Comparison of ENCODE assay signal across 9 mouse cellular contexts in the genomic region with DNA sequence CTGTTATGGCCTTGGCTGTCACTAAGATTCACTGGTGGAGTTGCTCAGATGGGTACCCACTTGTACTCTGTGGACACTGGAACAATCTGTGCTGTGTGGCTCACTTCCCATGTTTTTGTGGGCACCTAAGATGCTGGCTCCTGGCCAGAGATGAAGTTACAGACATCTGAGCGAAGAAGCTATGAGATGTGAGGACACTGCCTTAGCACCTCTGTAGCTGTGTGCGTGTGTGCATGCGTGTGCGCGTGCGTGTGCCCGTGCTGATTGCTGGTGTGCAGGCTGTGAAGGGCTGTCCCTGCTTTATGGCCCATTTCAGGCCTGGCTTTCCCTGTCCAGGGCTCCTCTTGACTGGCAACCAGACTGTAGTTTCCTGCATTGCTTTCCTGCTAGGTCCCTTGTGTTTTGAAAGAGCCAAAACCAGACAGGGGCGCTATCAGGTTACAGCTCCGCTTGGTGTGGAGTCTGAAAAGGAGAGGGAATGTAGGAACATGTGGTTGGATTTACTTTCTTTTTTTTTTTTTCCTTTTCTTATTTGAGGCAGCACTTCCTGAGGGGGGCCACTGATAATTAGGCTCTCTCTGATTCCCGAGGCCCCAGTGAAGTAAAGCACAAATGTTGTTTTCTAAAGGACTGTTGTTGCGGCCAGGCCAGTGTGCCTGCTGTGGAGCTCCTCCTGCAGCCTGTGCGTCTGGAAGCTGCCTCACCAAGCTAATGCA. TPM values are rescaled to one million over a fixed set of nuclear protein-coding genes. Genes with fewer than 3 reads are reported as not detected.
DNase-seq lines count a peak whose midpoint lies in the region; ATAC-seq lines count a peak whose summit lies in the region.
"Had no signal": no experiment of that assay in that cellular context is flagged by ENCODE, and none has a peak within 500 bp of the region (broad histone marks: within the 10 kb centered on the region; RNA-seq: fewer than 3 reads in every experiment).

No protein-coding gene starts in this region.

- H3K4me1 ChIP-seq in midbrain, embryonic 11.5 days (ENCODE audit: control insufficient read depth, insufficient read depth, low read length): peaks cover 38% of the 10 kb centered on the region
- H3K4me1 ChIP-seq in midbrain, embryonic 16.5 days (ENCODE audit: control insufficient read depth, insufficient read depth, low read length): peaks cover 48% of the 10 kb centered on the region
- H3K4me1 ChIP-seq in forebrain, embryonic 14.5 days (ENCODE audit: control insufficient read depth, insufficient read depth, low read length): peaks cover 29% of the 10 kb centered on the region
- H3K4me1 ChIP-seq in hindbrain, embryonic 16.5 days (ENCODE audit: control insufficient read depth, insufficient read depth, low read depth, low read length): peaks cover 59% of the 10 kb centered on the region
- H3K4me1 ChIP-seq in neural tube, embryonic 13.5 days (replicated peaks): peaks cover 93% of the 10 kb centered on the region

- H3K4me2 ChIP-seq in midbrain, embryonic 11.5 days: no peak overlapping the region
- H3K4me2 ChIP-seq in midbrain, embryonic 16.5 days (ENCODE audit: low read length): no peak overlapping the region
- peak overlapping the region; percentile 18; the same call in 1 of the 2 replicates for H3K4me2 ChIP-seq in forebrain, embryonic 14.5 days (ENCODE audit: low read length)
- no peak overlapping the region for H3K4me2 ChIP-seq in hindbrain, embryonic 16.5 days (ENCODE audit: low read length)
- peak overlapping the region; percentile 14 for H3K4me2 ChIP-seq in neural tube, embryonic 13.5 days
- H3K4me2 ChIP-seq: liver, embryonic 13.5 days had no signal

- no peaks in the 10 kb centered on the region for H3K27me3 ChIP-seq in midbrain, embryonic 11.5 days (ENCODE audit: control insufficient read depth, insufficient read depth, low read length)
- no peaks in the 10 kb centered on the region for H3K27me3 ChIP-seq in midbrain, embryonic 16.5 days (ENCODE audit: control insufficient read depth, insufficient read depth, low read depth, low read length)
- no peaks in the 10 kb centered on the region for H3K27me3 ChIP-seq in forebrain, embryonic 14.5 days (replicated peaks; ENCODE audit: control insufficient read depth, insufficient read depth, low read length)
- H3K27me3 ChIP-seq in hindbrain, embryonic 16.5 days (replicated peaks; ENCODE audit: control insufficient read depth, insufficient read depth, low read length): no peaks in the 10 kb centered on the region
- H3K27me3 ChIP-seq in neural tube, embryonic 13.5 days: no peaks in the 10 kb centered on the region
- H3K27me3 ChIP-seq: liver, embryonic 13.5 days had no signal

- DNase-seq in midbrain, embryonic 11.5 days (ENCODE audit: low spot score, missing footprints): peak; percentile 90
- DNase-seq in forebrain, embryonic 14.5 days (ENCODE audit: low spot score): peak; percentile 64
- no peak for DNase-seq in left cerebral cortex, postnatal 36 days (ENCODE audit: low spot score in 2 of 2)
- no peak for DNase-seq in c-Kit-positive CD71-positive TER-119-positive erythroid progenitor cells, embryonic 14.5 days (ENCODE audit: low spot score)
- DNase-seq: liver, embryonic 13.5 days had no signal

- peak overlapping the region; percentile 30; the same call in 1 of the 2 replicates for H3K27ac ChIP-seq in midbrain, embryonic 11.5 days (ENCODE audit: low read depth, low read length)
- no peak overlapping the region for H3K27ac ChIP-seq in midbrain, embryonic 16.5 days (ENCODE audit: low read length)
- peak overlapping the region; percentile 48 for H3K27ac ChIP-seq in forebrain, embryonic 14.5 days (ENCODE audit: low read depth, low read length)
- H3K27ac ChIP-seq in hindbrain, embryonic 16.5 days (ENCODE audit: low read depth, low read length): peak overlapping the region; percentile 13; the same call in 1 of the 2 replicates
- H3K27ac ChIP-seq in neural tube, embryonic 13.5 days (replicated peaks): peak overlapping the region; percentile 73
- H3K27ac ChIP-seq: liver, embryonic 13.5 days had no signal

- no peak for ATAC-seq in midbrain, embryonic 11.5 days (ENCODE audit: low FRiP score)
- ATAC-seq in midbrain, embryonic 16.5 days: no peak
- ATAC-seq in forebrain, embryonic 14.5 days: peak; percentile 55
- ATAC-seq in hindbrain, embryonic 16.5 days: no peak
- peak; percentile 28; the same call in 1 of the 2 replicates for ATAC-seq in neural tube, embryonic 13.5 days (ENCODE audit: low read depth)
- ATAC-seq in inflammation-experienced regulatory T-cells, adult 6 months: no peak

- H3K36me3 ChIP-seq in midbrain, embryonic 11.5 days (ENCODE audit: control insufficient read depth, insufficient read depth, low read length): no peaks in the 10 kb centered on the region
- no peaks in the 10 kb centered on the region for H3K36me3 ChIP-seq in midbrain, embryonic 16.5 days (ENCODE audit: control insufficient read depth, insufficient read depth, low read length)
- no peaks in the 10 kb centered on the region for H3K36me3 ChIP-seq in forebrain, embryonic 14.5 days (ENCODE audit: control insufficient read depth, insufficient read depth, low read length)
- H3K36me3 ChIP-seq in hindbrain, embryonic 16.5 days (ENCODE audit: control insufficient read depth, insufficient read depth, low read length): no peaks in the 10 kb centered on the region
- H3K36me3 ChIP-seq in neural tube, embryonic 13.5 days: no peaks in the 10 kb centered on the region
- H3K36me3 ChIP-seq: liver, embryonic 13.5 days had no signal

- no peak overlapping the region for H3K4me3 ChIP-seq in midbrain, embryonic 11.5 days (ENCODE audit: low read depth, low read length)
- no peak overlapping the region for H3K4me3 ChIP-seq in midbrain, embryonic 16.5 days (ENCODE audit: low read depth, low read length)
- no peak overlapping the region for H3K4me3 ChIP-seq in forebrain, embryonic 14.5 days (ENCODE audit: low read depth, low read length)
- no peak overlapping the region for H3K4me3 ChIP-seq in hindbrain, embryonic 16.5 days (ENCODE audit: low read length)
- no peak overlapping the region for H3K4me3 ChIP-seq in neural tube, embryonic 13.5 days
- H3K4me3 ChIP-seq: liver, embryonic 13.5 days had no signal

- intact Hi-C loops in left cerebral cortex, postnatal 36 days (cut with DNase I): no loop called here

- H3K9ac ChIP-seq in midbrain, embryonic 11.5 days (ENCODE audit: low read length): no peak overlapping the region
- H3K9ac ChIP-seq in midbrain, embryonic 16.5 days (ENCODE audit: low read depth, low read length): no peak overlapping the region
- no peak overlapping the region for H3K9ac ChIP-seq in forebrain, embryonic 14.5 days (ENCODE audit: low read length)
- H3K9ac ChIP-seq in hindbrain, embryonic 16.5 days (ENCODE audit: low read depth, low read length): no peak overlapping the region
- peak overlapping the region; percentile 41; the same call in 1 of the 2 replicates for H3K9ac ChIP-seq in neural tube, embryonic 13.5 days
- H3K9ac ChIP-seq: liver, embryonic 13.5 days had no signal

- H3K9me3 ChIP-seq in midbrain, embryonic 11.5 days (ENCODE audit: control insufficient read depth, low read length): no peaks in the 10 kb centered on the region
- H3K9me3 ChIP-seq in midbrain, embryonic 16.5 days (replicated peaks; ENCODE audit: control insufficient read depth, low read length, poor library complexity, severe bottlenecking): no peaks in the 10 kb centered on the region
- H3K9me3 ChIP-seq in forebrain, embryonic 14.5 days (replicated peaks; ENCODE audit: control insufficient read depth, low read length): no peaks in the 10 kb centered on the region
- H3K9me3 ChIP-seq in hindbrain, embryonic 16.5 days (ENCODE audit: control insufficient read depth, low read length): no peaks in the 10 kb centered on the region
- H3K9me3 ChIP-seq in neural tube, embryonic 13.5 days: no peaks in the 10 kb centered on the region
- H3K9me3 ChIP-seq: liver, embryonic 13.5 days had no signal

- WGBS in midbrain, embryonic 11.5 days: 45% methylated on average over 12 of the region's 12 CpGs
- WGBS in midbrain, embryonic 16.5 days: 47% methylated on average over 12 of the region's 12 CpGs
- 34% methylated on average over 12 of the region's 12 CpGs for WGBS in forebrain, embryonic 14.5 days
- 34% methylated on average over 12 of the region's 12 CpGs for WGBS in hindbrain, embryonic 16.5 days
- 35% methylated on average over 12 of the region's 12 CpGs for WGBS in neural tube, embryonic 13.5 days

RNA-seq across cellular contexts. Expression of a gene that starts 21.3 kb away (rescaled TPM):
- 19.8 and 20.8 TPM in 2 replicates for polyA plus RNA-seq in midbrain, embryonic 11.5 days (2014; fragmentation: Nextera tagmentation; extraction: Ambion mirVana)
- polyA plus RNA-seq in midbrain, embryonic 16.5 days (2015; fragmentation: Nextera tagmentation; extraction: Ambion mirVana): 93.6 and 100 TPM in 2 replicates
- 30.0 and 45.6 TPM in 2 replicates for polyA plus RNA-seq in forebrain, embryonic 14.5 days (2014; fragmentation: Nextera tagmentation; extraction: Ambion mirVana)
- 79.0 and 82.0 TPM in 2 replicates for polyA plus RNA-seq in hindbrain, embryonic 16.5 days (2015; fragmentation: Nextera tagmentation; extraction: Ambion mirVana)
- 76.9 and 80.0 TPM in 2 replicates for polyA plus RNA-seq in neural tube, embryonic 13.5 days (2015; fragmentation: Nextera tagmentation; extraction: Ambion mirVana)
- 10 to 100 TPM; 19.4 to 23.3 TPM for total RNA-seq in left cerebral cortex, postnatal 36 days (2021)
- polyA plus RNA-seq in inflammation-experienced regulatory T-cells, adult 6 months (2017; shearing (Covaris generic)): 1 to 10 TPM in 2 of 3 experiments, under 1 TPM in 1; 0.53 to 1.6 (median 1.3) TPM

Comparison
In these comparisons a context has a peak if more than half of its experiments do, and no peak if none do; other contexts are left out.
1. ATAC-seq: peak in forebrain, embryonic 14.5 days (single experiment) and neural tube, embryonic 13.5 days (single experiment); none in midbrain, embryonic 11.5 days (single experiment), midbrain, embryonic 16.5 days (single experiment), hindbrain, embryonic 16.5 days (single experiment) and inflammation-experienced regulatory T-cells, adult 6 months (single experiment).
2. DNase-seq: peak in midbrain, embryonic 11.5 days (single experiment) and forebrain, embryonic 14.5 days (single experiment); none in left cerebral cortex, postnatal 36 days (0 of 2) and c-Kit-positive CD71-positive TER-119-positive erythroid progenitor cells, embryonic 14.5 days (single experiment).
3. H3K4me2 ChIP-seq: peak in forebrain, embryonic 14.5 days (single experiment) and neural tube, embryonic 13.5 days (single experiment); none in midbrain, embryonic 11.5 days (single experiment), midbrain, embryonic 16.5 days (single experiment) and hindbrain, embryonic 16.5 days (single experiment).